Mouse (Mus musculus): Measurements from ENCODE around the gene Nsun2.

Gene Nsun2

GRCm38 (mm10) chr13:69636816-69637215 lies 103.3 kb downstream of the Nsun2 start:
- DNase-seq (ENCODE audit: low read depth) = no peak

GRCm38 (mm10) chr13:69637657-69638056 lies 104.1 kb downstream of the Nsun2 start:
- no peak for DNase-seq (ENCODE audit: low read depth)

GRCm38 (mm10) chr13:69638108-69638626 lies 104.6 kb downstream of the Nsun2 start:
- DNase-seq (ENCODE audit: low read depth) = no peak

- DNase-seq (ENCODE audit: low read depth) = no peak
Observed at GRCm38 (mm10) chr13:69639251-69639650, 105.7 kb downstream of the Nsun2 start.

- no peak for DNase-seq (ENCODE audit: low read depth)
Observed at GRCm38 (mm10) chr13:69640126-69640525, 106.6 kb downstream of the Nsun2 start.

GRCm38 (mm10) chr13:69640541-69640940 lies 107.0 kb downstream of the Nsun2 start:
- DNase-seq (ENCODE audit: low read depth) = no peak

GRCm38 (mm10) chr13:69641017-69641416 lies 107.5 kb downstream of the Nsun2 start:
- no peak for DNase-seq (ENCODE audit: low read depth)

- no peak for DNase-seq (ENCODE audit: low read depth)
Observed at GRCm38 (mm10) chr13:69642656-69643216, 109.2 kb downstream of the Nsun2 start.

- DNase-seq (ENCODE audit: low read depth) = no peak
Observed at GRCm38 (mm10) chr13:69643937-69644336, 110.4 kb downstream of the Nsun2 start.

- no peak for DNase-seq (ENCODE audit: low read depth)
Observed at GRCm38 (mm10) chr13:69644427-69645166, 111.1 kb downstream of the Nsun2 start.

GRCm38 (mm10) chr13:69645694-69646423 lies 112.3 kb downstream of the Nsun2 start:
- DNase-seq (ENCODE audit: low read depth) = no peak

- DNase-seq (ENCODE audit: low read depth) = no peak
Observed at GRCm38 (mm10) chr13:69646481-69646880, 112.9 kb downstream of the Nsun2 start.

- DNase-seq (ENCODE audit: low read depth) = no peak
Observed at GRCm38 (mm10) chr13:69654508-69654907, 121.0 kb downstream of the Nsun2 start.

GRCm38 (mm10) chr13:69672121-69672520 lies 138.6 kb downstream of the Nsun2 start:
- DNase-seq (ENCODE audit: low read depth) = no peak

GRCm38 (mm10) chr13:69672565-69672964 lies 139.0 kb downstream of the Nsun2 start:
- DNase-seq (ENCODE audit: low read depth) = no peak

- DNase-seq (ENCODE audit: low read depth) = no peak
Observed at GRCm38 (mm10) chr13:69673197-69673920, 139.8 kb downstream of the Nsun2 start.

GRCm38 (mm10) chr13:69673921-69674618 lies 140.5 kb downstream of the Nsun2 start:
- DNase-seq (ENCODE audit: low read depth) = no peak
